Mouse (Mus musculus) stomach, embryonic 14.5 days (tissue): Measurements from ENCODE around the gene Slc2a5. TPM values are rescaled to one million over a fixed set of nuclear protein-coding genes. Genes with fewer than 3 reads are reported as not detected.
A peak's percentile ranks its signal among the peaks of the same experiment; 100 is the strongest.

ENCODE experiments used
- ATAC-seq: fragments of 200-750 bp; cut with Nextera tagmentation; 2 replicates; pipeline ENCODE4 v1.8.0; 2017; ENCODE audit warnings: low read depth, moderate TSS enrichment; ENCODE audit not compliant: insufficient number of reproducible peaks, insufficient read depth, low FRiP score
- H3K27ac ChIP-seq: fragments of 300-500 bp; sonication (generic); 2 replicates; pipeline ENCODE4 v1.5.1; 2014; ENCODE audit warnings: mild to moderate bottlenecking, low read length, moderate library complexity, mixed read lengths
- H3K27me3 ChIP-seq: fragments of 300-500 bp; sonication (generic); 2 replicates; pipeline ENCODE4 v1.6.1; 2014; ENCODE audit warnings: low read length, control low read depth, mixed read lengths; ENCODE audit not compliant: control insufficient read depth, insufficient read depth
- H3K36me3 ChIP-seq: fragments of 300-500 bp; sonication (generic); 2 replicates; pipeline ENCODE4 v1.6.1; 2014; ENCODE audit warnings: mild to moderate bottlenecking, control low read depth, low read length, moderate library complexity, mixed read lengths; ENCODE audit not compliant: control insufficient read depth, insufficient read depth
- H3K4me1 ChIP-seq: fragments of 300-500 bp; sonication (generic); 2 replicates; pipeline ENCODE4 v1.6.1; 2014; ENCODE audit warnings: low read length, control low read depth, mixed read lengths; ENCODE audit not compliant: control insufficient read depth, insufficient read depth
- H3K4me2 ChIP-seq: fragments of 300-500 bp; sonication (generic); replicated peaks from 2 replicates; pipeline ENCODE4 v1.6.1; 2014; ENCODE audit warnings: low read depth, low read length, control low read depth
- H3K4me3 ChIP-seq: fragments of 300-500 bp; sonication (generic); 2 replicates; pipeline ENCODE4 v1.5.1; 2014; ENCODE audit warnings: low read depth, low read length, control low read depth
- H3K9ac ChIP-seq: fragments of 300-500 bp; sonication (generic); replicated peaks from 2 replicates; pipeline ENCODE4 v1.6.1; 2014; ENCODE audit warnings: low read depth, mild to moderate bottlenecking, control low read depth, low read length, moderate library complexity, mixed read lengths
- H3K9me3 ChIP-seq: fragments of 300-500 bp; sonication (generic); 2 replicates; pipeline ENCODE4 v1.6.1; 2016; ENCODE audit warnings: low read depth, low read length, control low read depth; ENCODE audit not compliant: control insufficient read depth
- WGBS: fragments of 180-500 bp; shearing (Covaris S2); extraction: QIAGEN DNeasy Blood & Tissue Kit; methylation state at CpG from one replicate; pipeline ENCODE4 v1.1.7; 2014; 5-methylcytosine and 5-hydroxymethylcytosine counted together
- polyA plus RNA-seq: library from polyadenylated mRNA; unstranded; fragments of >200 nt; fragmentation: Nextera tagmentation; extraction: Ambion mirVana; gene quantifications from 2 replicates; pipeline ENCODE4 v1.2.1, GENCODE M21; 2014

Slc2a5 gene
- polyA plus RNA-seq, 1 experiment from 2014 or later = 1.1 TPM

- no peak overlapping the region for H3K9ac ChIP-seq
- no peak overlapping the region for H3K4me3 ChIP-seq
- 80% methylated on average over 7 of the region's 7 CpGs for WGBS
- H3K27ac ChIP-seq = no peak overlapping the region
- no peaks in the 10 kb centered on the region for H3K36me3 ChIP-seq
- ATAC-seq = no peak
- H3K4me1 ChIP-seq = no peaks in the 10 kb centered on the region
- H3K9me3 ChIP-seq = no peaks in the 10 kb centered on the region
- no peak overlapping the region for H3K4me2 ChIP-seq
- H3K27me3 ChIP-seq = no peaks in the 10 kb centered on the region
Observed at GRCm38 (mm10) chr4:150137368-150138083, 18.4 kb downstream of the Slc2a5 start.

GRCm38 (mm10) chr4:150138084-150138543, 19.0 kb downstream of the Slc2a5 start:
- Histone ChIP-seq H3K27ac (no peak overlapping the region), H3K4me3 (peak overlapping the region; percentile 4; the same call in 1 of the 2 replicates), H3K36me3 (no peaks in the 10 kb centered on the region), H3K27me3 (no peaks in the 10 kb centered on the region), H3K4me1 (no peaks in the 10 kb centered on the region), H3K9ac (no peak overlapping the region), H3K9me3 (no peaks in the 10 kb centered on the region), H3K4me2 (peak overlapping the region; percentile 25; the same call in 1 of the 2 replicates)
- peak; percentile 70 for ATAC-seq
- 23% methylated on average over 9 of the region's 9 CpGs for WGBS

GRCm38 (mm10) chr4:150139090-150139489, 20.0 kb downstream of the Slc2a5 start:
- H3K4me1 ChIP-seq = no peaks in the 10 kb centered on the region
- H3K27ac ChIP-seq = no peak overlapping the region
- H3K4me2 ChIP-seq = no peak overlapping the region
- no peaks in the 10 kb centered on the region for H3K27me3 ChIP-seq
- no peaks in the 10 kb centered on the region for H3K9me3 ChIP-seq
- 62% methylated on average over 13 of the region's 13 CpGs for WGBS
- no peak overlapping the region for H3K9ac ChIP-seq
- H3K4me3 ChIP-seq = no peak overlapping the region
- H3K36me3 ChIP-seq = no peaks in the 10 kb centered on the region
- ATAC-seq = no peak

DNA sequence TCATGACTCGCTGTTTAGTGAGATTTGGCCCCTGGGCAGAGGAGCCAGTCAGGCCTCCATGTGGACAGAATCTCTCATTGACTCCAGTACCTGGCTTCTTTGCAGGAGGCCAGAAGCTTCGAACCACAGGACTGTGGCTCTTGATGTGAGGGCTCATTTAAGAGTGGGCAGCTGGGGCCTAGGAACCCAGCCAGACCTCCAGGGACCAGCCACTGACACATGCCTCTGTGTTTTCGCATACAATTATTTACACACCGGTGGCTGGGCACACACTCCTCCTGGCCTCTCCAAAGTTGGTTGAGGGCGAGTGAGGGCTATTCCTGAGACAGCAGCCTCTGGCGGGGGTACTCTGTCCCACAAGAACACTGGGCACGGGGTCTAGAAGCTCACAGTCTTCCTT, 21.3 kb downstream of the Slc2a5 start:
- 78% methylated on average over 7 of the region's 7 CpGs for WGBS
- Histone ChIP-seq H3K9me3 (no peaks in the 10 kb centered on the region), H3K9ac (no peak overlapping the region), H3K27ac (no peak overlapping the region), H3K27me3 (no peaks in the 10 kb centered on the region), H3K4me2 (no peak overlapping the region), H3K4me3 (no peak overlapping the region), H3K4me1 (no peaks in the 10 kb centered on the region), H3K36me3 (no peaks in the 10 kb centered on the region)
- ATAC-seq = no peak

DNA sequence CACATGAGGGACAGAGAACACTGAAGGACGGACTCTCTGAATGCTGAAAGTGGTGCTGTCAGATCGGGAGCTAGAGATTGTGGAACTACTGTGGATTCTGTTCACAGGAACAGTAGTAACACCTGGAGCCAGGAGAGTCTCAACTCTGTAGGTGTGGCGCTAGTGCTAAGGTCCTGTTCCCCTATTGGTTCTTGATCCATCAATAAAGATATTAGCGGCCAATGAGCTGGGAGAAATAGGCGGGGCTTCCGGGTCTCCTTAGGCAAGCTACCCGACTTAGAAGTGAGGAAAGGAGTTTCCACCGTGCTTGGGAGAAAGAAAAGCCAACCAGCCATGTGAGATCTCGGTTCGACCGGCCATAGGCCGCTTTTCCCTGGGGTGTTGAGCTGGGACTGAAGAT, 25.2 kb downstream of the Slc2a5 start:
- 0 out of 2 replicates have a peak, but pooled peaks have one; percentile 42 for ATAC-seq

GRCm38 (mm10) chr4:150146286-150146685, 27.2 kb downstream of the Slc2a5 start:
- Histone ChIP-seq H3K27ac (no peak overlapping the region), H3K4me1 (no peaks in the 10 kb centered on the region), H3K27me3 (no peaks in the 10 kb centered on the region), H3K9me3 (no peaks in the 10 kb centered on the region), H3K4me3 (no peak overlapping the region), H3K4me2 (no peak overlapping the region), H3K36me3 (no peaks in the 10 kb centered on the region), H3K9ac (no peak overlapping the region)
- no peak for ATAC-seq
- 63% methylated on average over 4 of the region's 4 CpGs for WGBS

More for the DNA sequence above, 25.2 kb downstream of the Slc2a5 start:
- H3K27me3 ChIP-seq = no peaks in the 10 kb centered on the region
- H3K9me3 ChIP-seq = no peaks in the 10 kb centered on the region
- peak overlapping the region; percentile 5; the same call in 1 of the 2 replicates for H3K4me2 ChIP-seq
- 21% methylated on average over 12 of the region's 12 CpGs for WGBS
- H3K4me1 ChIP-seq = no peaks in the 10 kb centered on the region
- H3K4me3 ChIP-seq = no peak overlapping the region
- no peaks in the 10 kb centered on the region for H3K36me3 ChIP-seq
- no peak overlapping the region for H3K27ac ChIP-seq
- H3K9ac ChIP-seq = no peak overlapping the region

GRCm38 (mm10) chr4:150151045-150151444, 32.0 kb downstream of the Slc2a5 start:
- WGBS = 76% methylated on average over 7 of the region's 7 CpGs
- Histone ChIP-seq H3K4me1 (no peaks in the 10 kb centered on the region), H3K4me2 (no peak overlapping the region), H3K27ac (no peak overlapping the region), H3K36me3 (no peaks in the 10 kb centered on the region), H3K27me3 (no peaks in the 10 kb centered on the region), H3K9ac (no peak overlapping the region), H3K9me3 (no peaks in the 10 kb centered on the region), H3K4me3 (no peak overlapping the region)
- ATAC-seq = no peak

GRCm38 (mm10) chr4:150152483-150152882, 33.4 kb downstream of the Slc2a5 start:
- no peaks in the 10 kb centered on the region for H3K27me3 ChIP-seq
- H3K4me3 ChIP-seq = no peak overlapping the region
- peak; percentile 88 for ATAC-seq
- no peak overlapping the region for H3K4me2 ChIP-seq
- peak overlapping the region; percentile 49; the same call in 1 of the 2 replicates for H3K27ac ChIP-seq
- H3K9me3 ChIP-seq = no peaks in the 10 kb centered on the region
- 73% methylated on average over 8 of the region's 8 CpGs for WGBS
- H3K9ac ChIP-seq = no peak overlapping the region
- no peaks in the 10 kb centered on the region for H3K4me1 ChIP-seq
- no peaks in the 10 kb centered on the region for H3K36me3 ChIP-seq
